ENCODE assay signal across 8 mouse cellular contexts in the genomic region with DNA sequence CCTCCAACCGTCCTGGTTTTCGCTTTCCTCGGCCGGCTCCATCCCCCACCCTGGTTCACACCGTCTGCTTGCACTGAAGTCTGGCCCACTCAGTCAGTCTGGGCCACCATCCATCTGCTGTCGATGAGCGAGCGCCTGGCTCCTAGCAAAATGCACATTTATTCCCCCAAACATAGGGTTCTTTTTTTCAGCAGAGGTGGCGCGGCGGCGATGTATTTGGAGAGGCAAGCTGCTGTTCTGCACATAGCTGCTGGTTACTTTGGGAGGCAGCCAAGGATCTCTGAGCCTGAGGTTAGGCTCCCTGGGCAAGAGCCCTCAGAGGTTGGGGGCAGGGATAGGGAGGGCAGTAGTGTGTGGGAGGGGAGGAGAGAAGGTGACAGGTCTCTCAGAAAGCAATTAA. TPM values are rescaled to one million over a fixed set of nuclear protein-coding genes. Genes with fewer than 3 reads are reported as not detected.
DNase-seq lines count a peak whose midpoint lies in the region; ATAC-seq lines count a peak whose summit lies in the region.

No protein-coding gene starts in this region.

- peaks cover 41% of the 10 kb centered on the region for H3K4me1 ChIP-seq in heart, embryonic 10.5 days
- peaks cover 17% of the 10 kb centered on the region for H3K4me1 ChIP-seq in forebrain, embryonic 13.5 days
- H3K4me1 ChIP-seq in hindbrain, embryonic 11.5 days (replicated peaks; ENCODE audit: control insufficient read depth, insufficient read depth, low read length), result peaks cover 12% of the 10 kb centered on the region

- H3K27me3 ChIP-seq in heart, embryonic 10.5 days (ENCODE audit: insufficient read depth, poor library complexity, severe bottlenecking), result peaks cover 5% of the 10 kb centered on the region; the same call in 1 of the 2 replicates
- H3K27me3 ChIP-seq in forebrain, embryonic 13.5 days, result no peaks in the 10 kb centered on the region
- H3K27me3 ChIP-seq in hindbrain, embryonic 11.5 days (ENCODE audit: control insufficient read depth, insufficient read depth, low read length), result no peaks in the 10 kb centered on the region

- H3K4me3 ChIP-seq in heart, embryonic 10.5 days, result no peak overlapping the region
- H3K4me3 ChIP-seq in forebrain, embryonic 13.5 days, result no peak overlapping the region
- no peak overlapping the region for H3K4me3 ChIP-seq in hindbrain, embryonic 11.5 days (ENCODE audit: low read depth, low read length)

- ATAC-seq in forebrain, embryonic 13.5 days, result peak; percentile 93
- no peak for ATAC-seq in hindbrain, embryonic 11.5 days (ENCODE audit: low FRiP score)
- no peak for ATAC-seq in inflammation-experienced regulatory T-cells, adult 6 months

- H3K9ac ChIP-seq in forebrain, embryonic 13.5 days, result no peak overlapping the region
- no peak overlapping the region for H3K9ac ChIP-seq in hindbrain, embryonic 11.5 days (ENCODE audit: low read depth, low read length)

- WGBS in heart, embryonic 10.5 days, result 58% methylated on average over 12 of the region's 12 CpGs
- 42% methylated on average over 12 of the region's 12 CpGs for WGBS in forebrain, embryonic 13.5 days
- WGBS in hindbrain, embryonic 11.5 days, result 53% methylated on average over 12 of the region's 12 CpGs

- H3K9me3 ChIP-seq in heart, embryonic 10.5 days, result no peaks in the 10 kb centered on the region
- no peaks in the 10 kb centered on the region for H3K9me3 ChIP-seq in forebrain, embryonic 13.5 days (replicated peaks)
- no peaks in the 10 kb centered on the region for H3K9me3 ChIP-seq in hindbrain, embryonic 11.5 days (ENCODE audit: control insufficient read depth, low read length)

- H3K36me3 ChIP-seq in heart, embryonic 10.5 days, result no peaks in the 10 kb centered on the region
- H3K36me3 ChIP-seq in forebrain, embryonic 13.5 days (ENCODE audit: poor library complexity, severe bottlenecking), result no peaks in the 10 kb centered on the region
- no peaks in the 10 kb centered on the region for H3K36me3 ChIP-seq in hindbrain, embryonic 11.5 days (ENCODE audit: control insufficient read depth, insufficient read depth, low read length)

- peak overlapping the region; percentile 22; the same call in 1 of the 2 replicates for H3K4me2 ChIP-seq in forebrain, embryonic 13.5 days
- H3K4me2 ChIP-seq in hindbrain, embryonic 11.5 days (replicated peaks; ENCODE audit: low read depth, low read length), result no peak overlapping the region

- DNase-seq in heart, embryonic 10.5 days (ENCODE audit: low spot score), result no peak
- no peak for DNase-seq in heart, adult 8-10 months (ENCODE audit: low spot score)
- DNase-seq in hindbrain, embryonic 11.5 days (ENCODE audit: low spot score), result peak; percentile 33
- peak; percentile 76 to 88 for DNase-seq in layer of hippocampus, postnatal 14 days (ENCODE audit: low spot score in 2 of 2)
- DNase-seq in lung, postnatal 14 days, result peak; percentile 65
- DNase-seq in spleen, postnatal 36 days (ENCODE audit: low spot score in 2 of 2), result no peak

- peak overlapping the region; percentile 71 for H3K27ac ChIP-seq in heart, embryonic 10.5 days
- H3K27ac ChIP-seq in forebrain, embryonic 13.5 days, result peak overlapping the region; percentile 71
- H3K27ac ChIP-seq in hindbrain, embryonic 11.5 days (ENCODE audit: low read depth, low read length), result peak overlapping the region; percentile 68; the same call in 1 of the 2 replicates

RNA-seq across cellular contexts. Expression of a gene that starts 24.0 kb away (rescaled TPM):
- not detected in 2 replicates for polyA plus RNA-seq in heart, embryonic 10.5 days (2016; fragmentation: Nextera tagmentation; extraction: Ambion mirVana)
- not detected for total RNA-seq in heart, adult 8-10 months (2022)
- not detected in 2 replicates for polyA plus RNA-seq in forebrain, embryonic 13.5 days (2015; fragmentation: Nextera tagmentation; extraction: Ambion mirVana)
- polyA plus RNA-seq in hindbrain, embryonic 11.5 days (2014; fragmentation: Nextera tagmentation; extraction: Ambion mirVana), result 0.20 and 0.45 TPM in 2 replicates
- total RNA-seq in layer of hippocampus, postnatal 14 days (2021), result not detected
- not detected for polyA plus RNA-seq in inflammation-experienced regulatory T-cells, adult 6 months (2017; shearing (Covaris generic))

RNA-seq across cellular contexts. Expression of a gene that starts 27.0 kb away (rescaled TPM):
- 0.21 and 0.34 TPM in 2 replicates for polyA plus RNA-seq in heart, embryonic 10.5 days (2016; fragmentation: Nextera tagmentation; extraction: Ambion mirVana)
- total RNA-seq in heart, adult 8-10 months (2022), result not detected
- polyA plus RNA-seq in forebrain, embryonic 13.5 days (2015; fragmentation: Nextera tagmentation; extraction: Ambion mirVana), result 25.8 and 27.1 TPM in 2 replicates
- 39.2 and 46.2 TPM in 2 replicates for polyA plus RNA-seq in hindbrain, embryonic 11.5 days (2014; fragmentation: Nextera tagmentation; extraction: Ambion mirVana)
- total RNA-seq in layer of hippocampus, postnatal 14 days (2021), result 10 to 100 TPM; 31.5 to 34.9 TPM
- not detected for polyA plus RNA-seq in inflammation-experienced regulatory T-cells, adult 6 months (2017; shearing (Covaris generic))

RNA-seq across cellular contexts. Expression of a gene that starts 28.2 kb away (rescaled TPM):
- 36.6 and 46.3 TPM in 2 replicates for polyA plus RNA-seq in heart, embryonic 10.5 days (2016; fragmentation: Nextera tagmentation; extraction: Ambion mirVana)
- 1 to 10 TPM; 7.3 to 9.6 (median 9.1) TPM for total RNA-seq in heart, adult 8-10 months (2022)
- 4.6 and 5.0 TPM in 2 replicates for polyA plus RNA-seq in forebrain, embryonic 13.5 days (2015; fragmentation: Nextera tagmentation; extraction: Ambion mirVana)
- polyA plus RNA-seq in hindbrain, embryonic 11.5 days (2014; fragmentation: Nextera tagmentation; extraction: Ambion mirVana), result 17.7 and 18.3 TPM in 2 replicates
- 1 to 10 TPM; 4.7 to 6.0 TPM for total RNA-seq in layer of hippocampus, postnatal 14 days (2021)
- polyA plus RNA-seq in inflammation-experienced regulatory T-cells, adult 6 months (2017; shearing (Covaris generic)), result not detected

RNA-seq across cellular contexts. Expression of a gene that starts 57.5 kb away (rescaled TPM):
- polyA plus RNA-seq in heart, embryonic 10.5 days (2016; fragmentation: Nextera tagmentation; extraction: Ambion mirVana), result 0.14 TPM in 1 of 2 replicates, not detected in the other
- total RNA-seq in heart, adult 8-10 months (2022), result under 1 TPM; 0.25 to 0.80 (median 0.42) TPM
- polyA plus RNA-seq in forebrain, embryonic 13.5 days (2015; fragmentation: Nextera tagmentation; extraction: Ambion mirVana), result 0.36 and 1.3 TPM in 2 replicates
- 1.8 and 1.9 TPM in 2 replicates for polyA plus RNA-seq in hindbrain, embryonic 11.5 days (2014; fragmentation: Nextera tagmentation; extraction: Ambion mirVana)
- 10 to 100 TPM; 15.4 to 18.9 TPM for total RNA-seq in layer of hippocampus, postnatal 14 days (2021)
- polyA plus RNA-seq in inflammation-experienced regulatory T-cells, adult 6 months (2017; shearing (Covaris generic)), result under 1 TPM in 1 of 3 experiments, not detected in 2; 0.33 TPM

Comparison
In these comparisons a context has a peak if more than half of its experiments do, and no peak if none do; other contexts are left out.
1. DNase-seq: peak in hindbrain, embryonic 11.5 days (single experiment), layer of hippocampus, postnatal 14 days (2 of 2) and lung, postnatal 14 days (single experiment); none in heart, embryonic 10.5 days (single experiment), heart, adult 8-10 months (single experiment) and spleen, postnatal 36 days (0 of 2).
2. RNA of a gene that starts 27.0 kb away (polyA plus RNA-seq): 39.2 to 46.2 TPM in hindbrain, embryonic 11.5 days and 25.8 to 27.1 TPM in forebrain, embryonic 13.5 days; 0.21 to 0.34 TPM in heart, embryonic 10.5 days and not detected in inflammation-experienced regulatory T-cells, adult 6 months; every median in the first group is over 10 times any median in the second.
3. Peak in every context shown above with its lines, with median percentiles within 50 percentile points of each other: H3K27ac ChIP-seq.